Mouse (Mus musculus) brain, embryonic 14.5 days (tissue): ENCODE measurements around the gene Tspan15. TPM values are rescaled to one million over a fixed set of nuclear protein-coding genes. Genes with fewer than 3 reads are reported as not detected.

Experiments used
- DNase-seq: peaks from one replicate; pipeline ENCODE4 v3.0.0-alpha.2; 2011; ENCODE audit warnings: low read depth
- CTCF ChIP-seq: fragments of 200-500 bp; IDR thresholded peaks from 2 replicates; pipeline ENCODE4 v1.5.1; 2012; ENCODE audit warnings: inconsistent platforms, mild to moderate bottlenecking, moderate library complexity, borderline replicate concordance; ENCODE audit not compliant: insufficient read depth, insufficient read length; ENCODE audit errors: extremely low read depth
- POLR2A ChIP-seq: fragments of 200-500 bp; IDR thresholded peaks from 2 replicates; pipeline ENCODE4 v1.6.1; 2012; ENCODE audit warnings: mild to moderate bottlenecking, inconsistent platforms, borderline replicate concordance; ENCODE audit not compliant: poor library complexity, insufficient read depth, insufficient read length, severe bottlenecking; ENCODE audit errors: extremely low read depth
- polyA plus RNA-seq: library from polyadenylated mRNA; depleted of rRNA; stranded (reverse); fragments of >200 nt; gene quantifications from 2 replicates; pipeline ENCODE4 v1.2.3, GENCODE M21; 2012

Gene Tspan15
- polyA plus RNA-seq, 1 experiment: 18.6 TPM

DNA sequence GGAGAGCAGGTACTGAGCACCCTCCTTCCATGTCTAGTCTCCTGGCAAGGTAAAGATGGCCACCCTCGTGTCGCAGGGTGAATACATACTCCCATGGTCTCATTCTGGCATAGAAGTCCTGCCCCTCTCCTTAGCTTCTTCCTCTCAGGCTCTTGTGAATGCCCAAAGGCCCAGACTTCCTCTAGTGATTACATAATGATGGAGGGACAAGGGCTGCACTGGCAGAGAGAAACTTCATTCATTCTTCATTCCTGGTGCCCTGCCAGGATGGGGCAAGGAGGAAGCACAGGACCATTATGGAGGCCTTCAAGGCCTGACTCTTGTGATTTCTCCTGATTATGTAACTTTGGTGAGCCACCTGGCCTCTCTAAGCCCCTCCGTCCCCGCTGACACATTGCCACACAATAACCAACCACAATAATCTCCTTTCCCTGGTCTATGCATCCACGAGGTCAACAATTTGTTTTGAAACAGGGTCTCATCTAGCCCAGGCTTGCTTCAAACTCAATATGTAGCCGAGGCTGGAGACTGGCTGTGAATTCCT lies 48.5 kb downstream of the Tspan15 start:
- no peak for DNase-seq
- TF ChIP-seq POLR2A: no peak
- TF ChIP-seq CTCF: no peak

DNA sequence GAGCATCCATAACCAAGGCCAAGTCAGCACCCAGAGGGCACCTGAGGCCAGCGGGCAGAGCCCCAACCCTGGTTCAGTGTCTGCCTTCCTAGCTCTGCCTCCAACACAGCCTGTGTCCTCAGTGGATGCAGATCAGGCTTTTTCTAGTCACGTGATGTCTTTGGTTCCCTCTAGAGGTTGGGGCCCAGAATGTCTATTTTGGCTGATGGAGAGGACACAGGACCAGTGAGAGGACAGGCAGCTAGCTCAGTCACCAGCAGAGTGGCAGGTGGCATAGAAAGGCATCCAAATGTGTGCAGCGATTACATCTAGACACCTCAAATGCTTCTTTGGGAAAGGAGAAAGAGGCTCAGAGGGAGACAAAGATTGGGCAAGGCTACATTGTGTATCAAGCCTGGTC lies 49.4 kb downstream of the Tspan15 start:
- no peak for DNase-seq
- TF ChIP-seq POLR2A (no peak), CTCF (no peak)

DNA sequence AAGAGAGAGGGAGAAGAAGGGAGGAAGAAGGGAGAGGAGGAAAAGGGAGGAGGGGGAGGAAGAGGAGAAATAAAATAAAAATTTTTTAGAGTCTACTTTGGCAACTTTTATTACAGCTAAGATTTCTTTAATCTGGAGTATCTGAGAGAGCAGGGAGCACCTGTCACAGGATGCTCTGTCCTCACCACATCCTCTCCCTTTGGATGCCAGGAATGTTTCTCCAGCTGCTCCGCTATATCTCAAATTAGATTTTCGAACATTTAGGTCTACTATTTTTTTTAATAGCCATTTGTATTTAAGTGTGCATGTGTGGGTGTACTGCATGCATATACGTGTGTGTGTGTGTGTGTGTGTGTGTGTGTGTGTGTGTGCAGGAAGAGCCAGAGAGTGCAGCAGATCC lies 51.1 kb downstream of the Tspan15 start:
- TF ChIP-seq POLR2A (no peak), CTCF (no peak)
- DNase-seq: no peak

DNA sequence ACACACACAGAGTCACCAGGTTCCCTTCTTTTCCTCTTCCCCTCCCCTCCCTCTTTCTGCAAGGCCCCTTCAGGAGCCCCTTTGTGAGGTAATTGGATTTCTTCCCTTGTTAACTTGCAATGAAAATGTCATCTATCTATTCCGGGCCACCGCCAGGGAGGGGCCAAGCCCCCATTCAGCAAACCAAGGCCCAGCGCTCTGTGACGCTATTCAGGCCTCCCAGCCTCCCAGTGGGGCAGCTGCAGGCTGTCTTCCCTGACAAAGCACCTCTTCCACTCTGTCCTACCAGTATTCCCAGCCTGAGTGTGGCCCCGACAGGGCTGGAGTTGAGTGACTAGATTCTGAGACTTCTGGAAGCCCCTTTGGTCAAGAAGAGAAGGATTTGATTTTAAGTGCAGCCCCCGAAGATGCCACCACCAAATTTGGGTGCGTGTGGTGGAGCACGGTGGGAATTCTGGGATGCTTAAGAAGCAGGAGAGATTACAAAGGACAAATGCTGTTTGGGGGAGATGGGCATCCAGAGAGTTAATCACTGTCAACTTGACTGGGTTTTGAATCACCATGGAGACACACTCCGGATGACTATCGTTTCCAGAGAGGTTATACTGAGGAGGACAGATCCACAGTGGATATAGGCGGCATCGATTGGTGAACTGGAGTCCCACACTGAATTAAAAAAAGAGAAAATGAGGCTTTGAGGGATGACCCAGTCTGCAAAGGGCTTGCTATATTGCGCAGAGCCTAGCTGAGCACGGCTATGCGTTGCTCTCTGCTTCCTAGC lies 56.3 kb downstream of the Tspan15 start:
- TF ChIP-seq POLR2A (no peak), CTCF (no peak)
- DNase-seq: peak; percentile 69

DNA sequence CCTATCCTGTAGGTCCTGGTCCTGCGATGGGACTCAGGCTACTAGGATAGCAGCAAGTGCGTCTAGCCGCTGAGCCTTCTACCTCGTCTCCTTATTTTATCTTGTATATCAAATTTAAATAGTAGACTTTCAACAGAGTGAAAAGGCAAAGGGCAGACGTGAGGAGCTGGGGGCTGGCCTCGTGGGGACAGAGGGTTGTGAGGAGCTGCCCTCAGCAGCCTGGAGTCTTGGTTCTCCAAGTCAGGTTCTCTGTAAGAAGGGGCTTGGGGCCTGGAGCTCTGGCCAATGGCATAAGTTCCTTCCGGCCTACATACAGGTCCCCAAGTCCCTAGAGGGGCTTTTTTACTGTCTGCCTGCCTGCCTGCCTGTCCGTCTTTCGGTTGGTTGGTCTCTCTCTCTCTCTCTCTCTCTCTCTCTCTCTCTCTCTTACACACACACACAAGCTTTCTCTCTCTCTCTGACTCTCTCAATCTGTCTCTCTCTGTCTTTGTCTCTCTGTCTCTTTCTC lies 57.1 kb downstream of the Tspan15 start:
- no peak for TF ChIP-seq POLR2A
- no peak for TF ChIP-seq CTCF
- peak; percentile 19 for DNase-seq

DNA sequence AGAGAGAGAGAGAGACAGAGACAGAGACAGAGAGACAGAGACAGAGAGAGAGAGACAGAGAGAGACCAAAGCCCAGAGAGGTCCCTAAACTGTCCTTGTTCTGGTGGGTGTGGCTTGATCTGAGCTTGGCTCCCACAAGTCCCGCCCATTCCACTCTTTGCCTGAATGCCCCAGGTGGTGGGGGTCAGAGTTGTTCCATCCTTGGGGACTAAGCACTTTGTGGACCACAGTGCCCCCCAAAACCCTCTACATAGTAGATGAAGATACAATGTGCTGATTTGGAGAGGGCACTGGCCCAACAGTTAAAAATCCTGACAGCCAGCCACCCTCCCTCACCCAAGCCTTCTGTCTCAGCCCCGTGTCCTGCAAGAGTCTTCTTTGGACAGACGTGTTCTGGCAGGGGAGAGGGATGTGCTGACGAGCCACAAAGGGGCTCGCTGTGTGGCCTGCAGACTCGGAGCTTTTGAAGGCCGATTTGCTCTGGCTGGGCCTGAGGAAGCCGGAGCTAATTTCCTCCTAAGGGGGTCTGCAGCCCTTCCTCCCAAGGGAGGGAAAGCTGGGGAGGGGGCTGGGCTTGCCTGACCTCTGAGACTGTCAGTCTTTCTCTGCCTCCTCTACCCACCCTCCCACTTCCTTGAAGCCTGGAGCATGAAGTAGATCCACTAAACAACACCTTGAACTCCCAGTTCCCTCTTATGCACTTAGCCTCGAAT lies 58.1 kb downstream of the Tspan15 start:
- TF ChIP-seq CTCF (no peak), POLR2A (no peak)
- DNase-seq: peak; percentile 47

DNA sequence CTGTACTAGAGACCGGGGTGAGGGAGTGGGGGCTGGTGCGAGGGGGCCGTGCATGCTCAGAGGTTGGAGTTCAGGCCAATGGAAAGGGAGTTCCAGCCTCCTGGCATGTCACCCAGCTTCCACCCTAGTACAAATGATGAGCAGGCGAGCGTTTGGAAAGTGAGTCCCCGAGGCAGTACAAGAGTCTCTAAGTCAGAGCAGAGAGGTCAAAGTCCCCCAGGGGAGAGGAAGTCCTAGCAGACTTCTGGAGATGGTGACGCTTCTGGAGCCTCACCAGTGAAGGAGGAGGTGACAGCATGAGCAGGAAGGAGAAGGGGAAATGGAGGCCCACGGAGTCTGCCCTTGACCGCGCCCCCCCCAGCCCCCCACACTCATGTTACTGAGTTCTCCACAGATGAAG lies 68.6 kb downstream of the Tspan15 start:
- DNase-seq: no peak
- TF ChIP-seq CTCF: no peak
- no peak for TF ChIP-seq POLR2A

DNA sequence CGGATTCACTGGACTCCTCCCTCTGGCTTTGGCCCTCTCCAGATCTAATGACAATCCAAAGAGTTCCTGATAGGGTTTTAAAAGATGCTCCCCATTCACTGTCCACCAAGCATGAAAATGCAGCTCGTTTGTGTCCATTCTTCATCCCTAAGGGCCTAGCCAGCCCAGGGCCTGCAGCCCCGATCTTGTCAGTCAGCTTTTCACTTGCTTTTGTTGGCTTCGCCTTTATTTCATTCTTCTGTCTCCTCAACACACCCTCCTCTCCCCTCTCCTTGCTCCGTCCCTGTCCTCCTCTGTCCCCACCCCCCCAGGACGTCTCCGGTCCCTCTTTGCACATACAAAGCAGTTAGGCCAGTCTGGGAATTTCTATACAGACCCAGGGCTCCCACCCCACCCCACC lies 81.1 kb downstream of the Tspan15 start:
- TF ChIP-seq CTCF: no peak
- no peak for TF ChIP-seq POLR2A
- no peak for DNase-seq

DNA sequence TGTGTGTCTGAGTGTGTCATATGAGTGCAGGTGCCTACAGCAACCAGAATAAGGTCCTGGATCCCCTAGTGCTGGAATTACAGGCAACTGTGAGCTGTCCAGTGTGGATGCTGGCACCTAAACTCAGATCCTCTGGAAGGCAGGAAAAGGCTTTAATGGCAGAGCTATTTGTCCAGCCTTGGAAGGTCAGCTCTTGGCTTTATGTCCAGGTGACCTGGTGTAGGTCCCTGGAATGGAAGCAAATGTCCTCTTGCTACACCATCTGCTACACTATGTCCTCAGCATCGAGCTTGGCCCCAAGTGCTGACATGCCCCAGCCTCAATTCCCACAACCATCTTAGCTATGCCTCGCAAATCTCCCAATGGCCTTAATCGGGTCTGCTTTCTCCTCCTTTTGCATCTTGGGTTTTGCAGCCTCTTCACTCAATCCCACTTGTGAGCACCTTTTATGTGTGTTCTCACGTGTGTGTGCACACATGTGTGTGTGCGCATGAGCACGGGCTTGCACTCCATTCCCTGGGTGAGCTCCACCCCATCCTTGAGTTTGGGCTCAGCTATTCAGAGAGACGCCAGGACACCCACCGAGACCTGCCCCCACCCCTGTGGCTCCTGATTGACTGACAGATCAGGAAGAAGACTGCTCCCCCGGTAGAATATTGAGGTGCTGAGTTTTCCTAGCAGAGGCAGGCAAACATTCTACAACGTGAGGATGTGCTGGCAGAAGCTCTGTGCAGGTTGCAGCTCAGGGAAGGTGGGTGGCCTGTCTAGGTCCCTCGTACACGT lies 83.4 kb downstream of the Tspan15 start:
- DNase-seq: no peak
- TF ChIP-seq POLR2A: no peak
- no peak for TF ChIP-seq CTCF

DNA sequence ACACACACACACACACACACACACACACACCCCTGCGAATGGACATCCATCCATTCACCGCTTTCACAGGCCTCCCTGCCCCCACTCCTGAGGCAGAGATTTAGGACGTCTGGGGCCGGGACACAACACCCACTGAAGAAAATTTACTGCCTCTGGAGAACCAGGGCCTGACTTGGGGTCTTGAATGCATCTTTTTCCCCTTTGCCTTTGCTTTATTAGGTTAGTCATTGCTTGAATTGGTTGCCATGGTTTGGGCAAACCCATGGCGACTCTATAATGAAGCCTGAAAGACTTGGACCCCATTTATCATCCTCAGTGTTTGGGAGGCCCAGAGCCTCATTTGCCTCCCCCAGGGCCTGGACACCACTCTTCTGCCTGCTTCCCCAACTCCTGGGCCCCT lies 85.1 kb downstream of the Tspan15 start:
- TF ChIP-seq POLR2A: no peak
- no peak for TF ChIP-seq CTCF
- no peak for DNase-seq

DNA sequence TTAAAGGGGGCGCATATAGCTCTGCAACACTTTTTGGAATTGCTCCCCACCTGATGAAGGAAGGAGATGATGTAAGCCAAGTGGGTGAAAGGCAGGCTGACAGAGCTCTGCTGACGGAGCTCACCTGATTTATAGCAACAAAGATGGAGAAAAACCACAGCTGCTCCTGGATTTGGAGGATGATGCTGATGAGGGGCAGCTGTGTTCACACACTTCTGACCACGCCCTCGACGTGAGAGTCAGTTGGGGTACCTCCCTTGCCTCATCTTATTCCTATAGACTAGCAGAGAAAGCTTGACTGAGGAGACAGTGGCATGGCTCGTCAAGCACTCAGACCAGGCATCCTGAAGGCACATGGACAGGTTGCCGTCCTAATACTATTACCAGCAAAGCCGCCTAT lies 87.2 kb downstream of the Tspan15 start, which contains the start of gene Fam241b:
Gene Fam241b, minus strand, starts transcription at position 101 of the 400 bp plus-strand sequence.
- no peak for TF ChIP-seq CTCF
- no peak for TF ChIP-seq POLR2A

More for the DNA sequence above, 87.2 kb downstream of the Tspan15 start, which contains the start of gene Fam241b:
- DNase-seq: no peak
